Mouse (Mus musculus) ES-E14 (cell line): ENCODE measurements at regions not wholly inside any gene's neighbourhood (a gene's known extent, or its start where the extent isn't known, plus 50 kb on each side); places are given as distances from the start of the nearest gene placed in this dataset.
"Not testable (repeated sequence)": the region's sequence is repeated elsewhere in the genome, so short reads cannot be mapped to it uniquely, and the experiment has no call there.

Experiments
- DNase-seq: peaks from one replicate; pipeline ENCODE4 v3.0.0-alpha.2; 2013; ENCODE audit warnings: low read depth, low spot score
- H3K27ac ChIP-seq: 2 replicates; pipeline ENCODE4 v1.5.1; 2012; ENCODE audit warnings: low read depth, mild to moderate bottlenecking, low read length, moderate library complexity, mixed read lengths; ENCODE audit not compliant: poor library complexity, insufficient read depth, severe bottlenecking
- H3K36me3 ChIP-seq: 2 replicates; pipeline ENCODE4 v1.6.1; 2012; ENCODE audit warnings: mild to moderate bottlenecking, low read length, moderate library complexity, mixed read lengths; ENCODE audit not compliant: control insufficient read depth, poor library complexity, insufficient read depth, severe bottlenecking
- H3K4me1 ChIP-seq, 2 experiments: fragments of 150-350 bp in 1 of 2; sonication (generic) in 1 of 2; 2 replicates each; pipeline ENCODE4 v1.6.1; 2012; ENCODE audit warnings: low read length in 2 of 2, mild to moderate bottlenecking in 1 of 2, mixed read lengths in 1 of 2; ENCODE audit not compliant: control insufficient read depth in 2 of 2, insufficient read depth in 2 of 2, poor library complexity in 1 of 2
- H3K4me3 ChIP-seq, 2 experiments: fragments of 150-350 bp in 1 of 2; sonication (generic) in 1 of 2; 2 replicates each; pipeline ENCODE4 v1.5.1; 2012; ENCODE audit warnings: low read length in 2 of 2, low read depth in 1 of 2, mild to moderate bottlenecking in 1 of 2, mixed read lengths in 1 of 2; ENCODE audit not compliant: insufficient read depth in 1 of 2, poor library complexity in 1 of 2, severe bottlenecking in 1 of 2
- H3K9ac ChIP-seq: 2 replicates; pipeline ENCODE4 v1.6.1; 2012; ENCODE audit warnings: low read depth, mild to moderate bottlenecking, low read length, mixed read lengths; ENCODE audit not compliant: poor library complexity, insufficient read depth, severe bottlenecking
- H3K9me3 ChIP-seq: fragments of 150-350 bp; sonication (generic); 2 replicates; pipeline ENCODE4 v1.6.1; 2012; ENCODE audit warnings: low read depth, mild to moderate bottlenecking, low read length; ENCODE audit not compliant: control insufficient read depth, insufficient read depth
- CHD2 ChIP-seq: IDR thresholded peaks from 2 replicates; pipeline ENCODE4 v1.6.1; 2014; ENCODE audit warnings: mild to moderate bottlenecking, low read depth, low read length, inconsistent platforms
- HCFC1 ChIP-seq: IDR thresholded peaks from 2 replicates; pipeline ENCODE4 v1.6.1; 2012; ENCODE audit warnings: low read length, inconsistent platforms, borderline replicate concordance; ENCODE audit not compliant: insufficient read depth
- MAFK ChIP-seq: IDR thresholded peaks from 2 replicates; pipeline ENCODE4 v1.6.1; 2014; ENCODE audit warnings: mild to moderate bottlenecking, low read depth, low read length, inconsistent platforms; ENCODE audit not compliant: insufficient read depth
- ZC3H11A ChIP-seq: IDR thresholded peaks from 2 replicates; pipeline ENCODE4 v1.6.1; 2012; ENCODE audit warnings: low read depth, mild to moderate bottlenecking, inconsistent platforms, low read length, borderline replicate concordance
- ZNF384 ChIP-seq: IDR thresholded peaks from 2 replicates; pipeline ENCODE4 v1.6.1; 2012; ENCODE audit warnings: low read depth, low read length, inconsistent platforms
- in situ Hi-C, 2 experiments: fragments of 600-800 bp; cut with MboI; formaldehyde crosslinking; loops; one replicate each; pipeline ENCODE4 v1.15.1; 2025; ENCODE audit warnings: low sequenced_read_pairs in 2 of 2, inconsistent platforms in 1 of 2; ENCODE audit not compliant: unreplicated experiment in 2 of 2

- TF ChIP-seq MAFK (no peak), ZC3H11A (no peak), ZNF384 (no peak), HCFC1 (no peak), CHD2 (no peak)
- in situ Hi-C loops = no loop called here
- H3K27ac ChIP-seq = no peak overlapping the region
Measured at GRCm38 (mm10) chr4:66691598-66692220, 135.7 kb upstream of the Tlr4 start.

GRCm38 (mm10) chr4:66693982-66694578 lies 133.3 kb upstream of the Tlr4 start:
- H3K27ac ChIP-seq = no peak overlapping the region
- TF ChIP-seq ZC3H11A (no peak), HCFC1 (no peak), ZNF384 (no peak), CHD2 (no peak), MAFK (no peak)
- no peaks in the 10 kb centered on the region for H3K36me3 ChIP-seq
- no peak overlapping the region for H3K9ac ChIP-seq
- H3K4me3 ChIP-seq = no peak overlapping the region
- no peaks in the 10 kb centered on the region for H3K9me3 ChIP-seq
- in situ Hi-C loops = no loop called here
- H3K4me1 ChIP-seq = no peaks in the 10 kb centered on the region
- DNase-seq = no peak

More at GRCm38 (mm10) chr4:66691598-66692220, 135.7 kb upstream of the Tlr4 start:
- Histone ChIP-seq H3K36me3 (no peaks in the 10 kb centered on the region), H3K9me3 (no peaks in the 10 kb centered on the region), H3K4me1 (no peaks in the 10 kb centered on the region), H3K9ac (no peak overlapping the region), H3K4me3 (no peak overlapping the region)
- no peak for DNase-seq

- in situ Hi-C loops = no loop called here
- Histone ChIP-seq H3K4me3 (no peak overlapping the region), H3K9ac (no peak overlapping the region), H3K27ac (no peak overlapping the region), H3K9me3 (no peaks in the 10 kb centered on the region), H3K4me1 (no peaks in the 10 kb centered on the region), H3K36me3 (no peaks in the 10 kb centered on the region)
- DNase-seq = no peak
- TF ChIP-seq ZNF384 (no peak), HCFC1 (no peak), ZC3H11A (no peak), CHD2 (no peak), MAFK (no peak)
Measured at GRCm38 (mm10) chr4:66715821-66716760, 111.3 kb upstream of the Tlr4 start.

GRCm38 (mm10) chr4:66737407-66737806 lies 90.0 kb upstream of the Tlr4 start:
- in situ Hi-C loops = no loop called here
- Histone ChIP-seq H3K4me1 (peaks cover 0 to 12% of the 10 kb centered on the region in 2 experiments; a peak in 2 of 4 replicates), H3K9me3 (no peaks in the 10 kb centered on the region; the same call in 1 of the 2 replicates), H3K4me3 (no peak overlapping the region), H3K36me3 (no peaks in the 10 kb centered on the region), H3K27ac (peak overlapping the region; percentile 81), H3K9ac (no peak overlapping the region)
- TF ChIP-seq ZNF384 (no peak), HCFC1 (no peak), MAFK (no peak), CHD2 (peak; percentile 13; the same call in 1 of the 2 replicates), ZC3H11A (no peak)
- DNase-seq = peak; percentile 47

- H3K4me3 ChIP-seq = peak overlapping the region; percentile 17 to 69; a peak in 3 of 4 replicates
- H3K9ac ChIP-seq, H3K36me3 ChIP-seq, DNase-seq, in situ Hi-C loops, H3K9me3 ChIP-seq, H3K4me1 ChIP-seq, H3K27ac ChIP-seq: not testable (repeated sequence)
Measured at GRCm38 (mm10) chr4:66743421-66743820, 84.0 kb upstream of the Tlr4 start.
